Mouse (Mus musculus) heart, embryonic 15.5 days (tissue): ENCODE results near the gene Klk13. TPM values are rescaled to one million over a fixed set of nuclear protein-coding genes. Genes with fewer than 3 reads are reported as not detected.

Source experiments
- ATAC-seq: fragments of 200-750 bp; cut with Nextera tagmentation; replicated peaks from 2 replicates; pipeline ENCODE4 v1.8.0; 2017; ENCODE audit warnings: low read depth, moderate TSS enrichment; ENCODE audit not compliant: insufficient number of reproducible peaks, insufficient read depth, low FRiP score
- H3K27ac ChIP-seq: fragments of 300-500 bp; sonication (generic); 2 replicates; pipeline ENCODE4 v1.5.1; 2015; ENCODE audit warnings: mild to moderate bottlenecking, inconsistent platforms
- H3K27me3 ChIP-seq: fragments of 300-500 bp; sonication (generic); 2 replicates; pipeline ENCODE4 v1.6.1; 2015; ENCODE audit warnings: inconsistent platforms
- H3K36me3 ChIP-seq: fragments of 300-500 bp; sonication (generic); 2 replicates; pipeline ENCODE4 v1.6.1; 2015; ENCODE audit warnings: mild to moderate bottlenecking, inconsistent platforms
- H3K4me1 ChIP-seq: fragments of 300-500 bp; sonication (generic); replicated peaks from 2 replicates; pipeline ENCODE4 v1.6.1; 2015; ENCODE audit warnings: inconsistent platforms
- H3K4me2 ChIP-seq: fragments of 300-500 bp; sonication (generic); 2 replicates; pipeline ENCODE4 v1.6.1; 2015; ENCODE audit warnings: inconsistent platforms, mild to moderate bottlenecking, moderate library complexity
- H3K4me3 ChIP-seq: fragments of 300-500 bp; sonication (generic); 2 replicates; pipeline ENCODE4 v1.5.1; 2015; ENCODE audit warnings: mild to moderate bottlenecking, inconsistent platforms
- H3K9ac ChIP-seq: fragments of 300-500 bp; sonication (generic); 2 replicates; pipeline ENCODE4 v1.6.1; 2015; ENCODE audit warnings: mild to moderate bottlenecking, inconsistent platforms
- H3K9me3 ChIP-seq: fragments of 300-500 bp; sonication (generic); replicated peaks from 2 replicates; pipeline ENCODE4 v1.6.1; 2016; ENCODE audit warnings: inconsistent platforms
- WGBS: fragments of 180-500 bp; shearing (Covaris S2); methylation state at CpG from one replicate; pipeline ENCODE4 v1.1.7; 2015; ENCODE audit warnings: mixed read lengths; 5-methylcytosine and 5-hydroxymethylcytosine counted together
- polyA plus RNA-seq: library from polyadenylated mRNA; unstranded; fragments of >200 nt; fragmentation: Nextera tagmentation; extraction: Ambion mirVana; gene quantifications from 2 replicates; pipeline ENCODE4 v1.2.1, GENCODE M21; 2015

Gene Klk13
- polyA plus RNA-seq, 1 experiment from 2014 or later: 0.19 TPM

- no peak for ATAC-seq
- no peaks in the 10 kb centered on the region for H3K9me3 ChIP-seq
- H3K4me2 ChIP-seq: no peak overlapping the region
- WGBS: 48% methylated on average over 7 of the region's 7 CpGs
- no peak overlapping the region for H3K27ac ChIP-seq
- H3K4me3 ChIP-seq: no peak overlapping the region
- H3K27me3 ChIP-seq: no peaks in the 10 kb centered on the region
- H3K4me1 ChIP-seq: no peaks in the 10 kb centered on the region
- H3K9ac ChIP-seq: no peak overlapping the region
- H3K36me3 ChIP-seq: no peaks in the 10 kb centered on the region
Measured at GRCm38 (mm10) chr7:43685088-43685487, 27.3 kb upstream of the Klk13 start.

- Histone ChIP-seq H3K4me3 (no peak within 1 kb of the TSS), H3K9me3 (no peaks in the 10 kb centered on the region), H3K36me3 (no peaks in the 10 kb centered on the region), H3K27ac (no peak within 1 kb of the TSS), H3K4me2 (no peak within 1 kb of the TSS), H3K9ac (no peak within 1 kb of the TSS), H3K4me1 (no peaks in the 10 kb centered on the region), H3K27me3 (no peaks in the 10 kb centered on the region)
- ATAC-seq: no peak
Measured at GRCm38 (mm10) chr7:43690118-43690517, 22.2 kb upstream of the Klk13 start, which contains the start of gene Klk14. Gene Klk14, plus strand, starts transcription at chr7:43690418.

GRCm38 (mm10) chr7:43710031-43710430 is 2.3 kb upstream of the Klk13 start:
- H3K9me3 ChIP-seq: no peaks in the 10 kb centered on the region
- H3K4me3 ChIP-seq: no peak overlapping the region
- no peak overlapping the region for H3K27ac ChIP-seq
- H3K9ac ChIP-seq: no peak overlapping the region
- peaks cover 6% of the 10 kb centered on the region for H3K27me3 ChIP-seq
- 82% methylated on average over 3 of the region's 3 CpGs for WGBS
- ATAC-seq: no peak
- no peaks in the 10 kb centered on the region for H3K36me3 ChIP-seq
- H3K4me1 ChIP-seq: 0 out of 2 replicates have a peak, but pooled peaks cover 4% of the 10 kb centered on the region
- no peak overlapping the region for H3K4me2 ChIP-seq

- 9% methylated on average over 9 of the region's 9 CpGs for WGBS
- H3K4me2 ChIP-seq: 0 out of 2 replicates have a peak overlapping the region, but pooled peaks have one; percentile 3
- no peak overlapping the region for H3K4me3 ChIP-seq
Measured at GRCm38 (mm10) chr7:43712917-43713316, 550 bp downstream of the Klk13 start.

GRCm38 (mm10) chr7:43713741-43714351 is 1.5 kb downstream of the Klk13 start:
- no peak overlapping the region for H3K4me3 ChIP-seq

More at GRCm38 (mm10) chr7:43712917-43713316, 550 bp downstream of the Klk13 start:
- H3K27ac ChIP-seq: no peak overlapping the region
- no peaks in the 10 kb centered on the region for H3K9me3 ChIP-seq
- H3K27me3 ChIP-seq: peaks cover 6% of the 10 kb centered on the region
- no peaks in the 10 kb centered on the region for H3K36me3 ChIP-seq
- H3K4me1 ChIP-seq: 0 out of 2 replicates have a peak, but pooled peaks cover 4% of the 10 kb centered on the region
- no peak for ATAC-seq
- H3K9ac ChIP-seq: no peak overlapping the region

GRCm38 (mm10) chr7:43747788-43748187 is 35.4 kb downstream of the Klk13 start:
- 37% methylated on average over 1 of the region's 1 CpGs for WGBS
- Histone ChIP-seq H3K9ac (no peak overlapping the region), H3K4me1 (no peaks in the 10 kb centered on the region), H3K27ac (peak overlapping the region; percentile 36; the same call in 1 of the 2 replicates), H3K36me3 (no peaks in the 10 kb centered on the region), H3K4me2 (no peak overlapping the region), H3K4me3 (no peak overlapping the region), H3K9me3 (no peaks in the 10 kb centered on the region), H3K27me3 (no peaks in the 10 kb centered on the region)
- no peak for ATAC-seq

More at GRCm38 (mm10) chr7:43713741-43714351, 1.5 kb downstream of the Klk13 start:
- Histone ChIP-seq H3K36me3 (no peaks in the 10 kb centered on the region), H3K9me3 (no peaks in the 10 kb centered on the region), H3K27ac (no peak overlapping the region), H3K27me3 (peaks cover 6% of the 10 kb centered on the region), H3K4me1 (0 out of 2 replicates have a peak, but pooled peaks cover 4% of the 10 kb centered on the region), H3K4me2 (peak overlapping the region; percentile 25; the same call in 1 of the 2 replicates), H3K9ac (no peak overlapping the region)
- 8% methylated on average over 19 of the region's 19 CpGs for WGBS
- no peak for ATAC-seq

GRCm38 (mm10) chr7:43752806-43753205 is 40.4 kb downstream of the Klk13 start:
- Histone ChIP-seq H3K9ac (no peak overlapping the region), H3K4me3 (no peak overlapping the region), H3K4me2 (no peak overlapping the region), H3K27ac (no peak overlapping the region), H3K27me3 (no peaks in the 10 kb centered on the region), H3K4me1 (no peaks in the 10 kb centered on the region), H3K36me3 (no peaks in the 10 kb centered on the region), H3K9me3 (no peaks in the 10 kb centered on the region)
- ATAC-seq: no peak
- WGBS: 31% methylated on average over 2 of the region's 2 CpGs

- H3K36me3 ChIP-seq: no peaks in the 10 kb centered on the region
- H3K4me3 ChIP-seq: no peak overlapping the region
- H3K9me3 ChIP-seq: no peaks in the 10 kb centered on the region
- no peaks in the 10 kb centered on the region for H3K4me1 ChIP-seq
- H3K9ac ChIP-seq: no peak overlapping the region
- ATAC-seq: no peak
- no peaks in the 10 kb centered on the region for H3K27me3 ChIP-seq
- no peak overlapping the region for H3K27ac ChIP-seq
- WGBS: 35% methylated on average over 8 of the region's 8 CpGs
- H3K4me2 ChIP-seq: no peak overlapping the region
Measured at GRCm38 (mm10) chr7:43766484-43766883, 54.1 kb downstream of the Klk13 start.

- no peak within 1 kb of the TSS for H3K27ac ChIP-seq
- no peak for ATAC-seq
- H3K9me3 ChIP-seq: no peaks in the 10 kb centered on the region
- no peak within 1 kb of the TSS for H3K4me2 ChIP-seq
- H3K4me3 ChIP-seq: no peak within 1 kb of the TSS
- WGBS: 60% methylated on average over 4 of the region's 4 CpGs
- no peaks in the 10 kb centered on the region for H3K27me3 ChIP-seq
- no peak within 1 kb of the TSS for H3K9ac ChIP-seq
- H3K4me1 ChIP-seq: no peaks in the 10 kb centered on the region
- H3K36me3 ChIP-seq: no peaks in the 10 kb centered on the region
Measured at GRCm38 (mm10) chr7:43768597-43768996, 56.2 kb downstream of the Klk13 start, which contains the start of gene Klk12. Gene Klk12, plus strand, starts transcription at chr7:43768897.

GRCm38 (mm10) chr7:43769636-43770035 is 57.3 kb downstream of the Klk13 start:
- Histone ChIP-seq H3K36me3 (no peaks in the 10 kb centered on the region), H3K27ac (no peak overlapping the region), H3K27me3 (no peaks in the 10 kb centered on the region), H3K4me3 (no peak overlapping the region), H3K4me1 (no peaks in the 10 kb centered on the region), H3K9me3 (no peaks in the 10 kb centered on the region), H3K4me2 (no peak overlapping the region), H3K9ac (no peak overlapping the region)
- 85% methylated on average over 8 of the region's 8 CpGs for WGBS
- ATAC-seq: no peak

GRCm38 (mm10) chr7:43770701-43771100 is 58.3 kb downstream of the Klk13 start:
- no peak for ATAC-seq
- Histone ChIP-seq H3K4me2 (no peak overlapping the region), H3K36me3 (no peaks in the 10 kb centered on the region), H3K4me3 (no peak overlapping the region), H3K9me3 (no peaks in the 10 kb centered on the region), H3K4me1 (no peaks in the 10 kb centered on the region), H3K9ac (no peak overlapping the region), H3K27me3 (no peaks in the 10 kb centered on the region), H3K27ac (no peak overlapping the region)
- 93% methylated on average over 10 of the region's 10 CpGs for WGBS

- no peak for ATAC-seq
- WGBS: 89% methylated on average over 6 of the region's 6 CpGs
- H3K9ac ChIP-seq: no peak overlapping the region
- no peaks in the 10 kb centered on the region for H3K4me1 ChIP-seq
- no peak overlapping the region for H3K4me2 ChIP-seq
- no peaks in the 10 kb centered on the region for H3K36me3 ChIP-seq
- no peak overlapping the region for H3K4me3 ChIP-seq
- no peaks in the 10 kb centered on the region for H3K27me3 ChIP-seq
- no peak overlapping the region for H3K27ac ChIP-seq
- no peaks in the 10 kb centered on the region for H3K9me3 ChIP-seq
Measured at GRCm38 (mm10) chr7:43771916-43772315, 59.5 kb downstream of the Klk13 start.
